Mouse (Mus musculus) kidney, postnatal 36 days (tissue): ENCODE results near the gene Sap30.
"Not testable (repeated sequence)": the region's sequence is repeated elsewhere in the genome, so short reads cannot be mapped to it uniquely, and the experiment has no call there.

ENCODE experiments used
- DNase-seq, 2 experiments: peaks; one replicate each; pipeline ENCODE4 v3.0.0; 2021 to 2022; ENCODE audit warnings: mixed read lengths in 2 of 2

The Sap30 gene

GRCm38 (mm10) chr8:57491873-57492272 lies 4.2 kb upstream of the Sap30 start:
- no peak for DNase-seq

- peak; percentile 52 to 72 for DNase-seq
These were observed 2.2 kb upstream of the Sap30 start for GRCm38 (mm10) chr8:57489896-57490295.

GRCm38 (mm10) chr8:57489366-57489765 lies 1.7 kb upstream of the Sap30 start:
- no peak for DNase-seq

GRCm38 (mm10) chr8:57488312-57488765 lies 679 bp upstream of the Sap30 start:
- DNase-seq = peak; percentile 84 to 87

GRCm38 (mm10) chr8:57486491-57487440 lies 894 bp downstream of the Sap30 start:
- peak; percentile 16 to 59 for DNase-seq

- DNase-seq = no peak
These were observed 7.1 kb downstream of the Sap30 start for GRCm38 (mm10) chr8:57480606-57481005.

- DNase-seq = no peak
These were observed 8.0 kb downstream of the Sap30 start for GRCm38 (mm10) chr8:57479700-57480099.

GRCm38 (mm10) chr8:57478406-57478805 lies 9.3 kb downstream of the Sap30 start:
- no peak for DNase-seq

- DNase-seq = peak; percentile 46 to 53
These were observed 13.9 kb downstream of the Sap30 start for GRCm38 (mm10) chr8:57473751-57474150.

GRCm38 (mm10) chr8:57470863-57471262 lies 16.8 kb downstream of the Sap30 start:
- DNase-seq = no peak

GRCm38 (mm10) chr8:57468624-57469023 lies 19.0 kb downstream of the Sap30 start:
- peak; percentile 71 for DNase-seq

GRCm38 (mm10) chr8:57463757-57464156 lies 23.9 kb downstream of the Sap30 start:
- DNase-seq = peak in 1 of 2 experiments; percentile 23

- DNase-seq = no peak
These were observed 24.8 kb downstream of the Sap30 start for GRCm38 (mm10) chr8:57462839-57463238.

- no peak for DNase-seq
These were observed 29.7 kb downstream of the Sap30 start for GRCm38 (mm10) chr8:57457942-57458341.

GRCm38 (mm10) chr8:57457152-57457551 lies 30.5 kb downstream of the Sap30 start:
- DNase-seq = no peak

- no peak for DNase-seq
These were observed 31.9 kb downstream of the Sap30 start, which contains the start of gene Scrg1 for GRCm38 (mm10) chr8:57455765-57456164. Gene Scrg1, plus strand, starts transcription at chr8:57455923.

- DNase-seq = peak in 1 of 2 experiments; percentile 37
These were observed 34.3 kb downstream of the Sap30 start for GRCm38 (mm10) chr8:57453361-57453760.

GRCm38 (mm10) chr8:57451896-57452295 lies 35.8 kb downstream of the Sap30 start:
- DNase-seq = peak; percentile 28 to 66

- peak; percentile 25 to 62 for DNase-seq
These were observed 36.9 kb downstream of the Sap30 start for GRCm38 (mm10) chr8:57450726-57451125.

- not testable (repeated sequence) for DNase-seq
These were observed 41.8 kb downstream of the Sap30 start for GRCm38 (mm10) chr8:57445901-57446300.

- DNase-seq = no peak
These were observed 44.4 kb downstream of the Sap30 start for GRCm38 (mm10) chr8:57443289-57443688.

- no peak for DNase-seq
These were observed 46.1 kb downstream of the Sap30 start for GRCm38 (mm10) chr8:57441556-57441955.

- no peak for DNase-seq
These were observed 46.5 kb downstream of the Sap30 start for GRCm38 (mm10) chr8:57441131-57441530.

- no peak for DNase-seq
These were observed 51.2 kb downstream of the Sap30 start for GRCm38 (mm10) chr8:57436437-57436796.
